Mouse (Mus musculus): ENCODE data around the gene Rpf1.

The Rpf1 gene

DNA sequence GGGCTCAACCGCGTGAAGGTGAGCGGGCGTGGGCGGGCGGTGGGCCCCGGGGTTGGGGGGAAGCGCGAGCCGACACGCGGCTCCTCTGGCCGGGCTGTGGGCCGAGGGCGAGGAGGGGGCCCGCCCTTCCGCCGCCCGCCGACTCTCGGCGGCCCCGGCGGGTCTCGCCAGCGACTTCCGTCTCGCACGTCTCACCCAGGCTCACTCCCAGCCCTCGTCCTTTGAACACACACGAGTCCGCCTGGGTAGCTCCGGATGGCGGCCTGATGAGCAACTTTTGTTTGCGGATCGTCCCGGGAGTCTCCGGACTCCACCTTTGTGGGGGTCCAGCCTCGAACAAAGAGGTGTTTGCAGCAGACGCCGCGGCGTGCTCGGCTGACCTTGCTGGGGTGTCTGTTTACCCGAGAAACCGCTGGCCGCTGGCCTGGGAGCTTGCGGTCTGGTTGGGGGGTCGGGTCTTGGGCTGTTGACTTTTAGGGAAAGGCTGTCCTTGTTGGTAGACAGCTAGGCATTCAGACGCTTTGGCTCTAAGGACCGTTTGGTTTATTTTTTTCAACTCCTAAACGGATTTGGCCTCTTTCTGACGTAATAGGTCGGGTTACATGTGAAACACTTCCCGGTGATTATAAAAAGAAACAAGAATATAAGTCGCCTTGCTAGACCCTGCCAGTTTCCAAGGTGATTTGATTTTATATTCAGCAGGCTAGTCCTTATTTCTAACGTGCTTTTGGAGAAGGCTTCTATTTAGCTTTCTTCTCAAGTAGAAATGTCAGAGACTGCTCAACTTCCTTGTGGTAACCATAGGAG, 21.0 kb downstream of the Rpf1 start:
- DNase-seq, result peak; percentile 37 to 70

DNA sequence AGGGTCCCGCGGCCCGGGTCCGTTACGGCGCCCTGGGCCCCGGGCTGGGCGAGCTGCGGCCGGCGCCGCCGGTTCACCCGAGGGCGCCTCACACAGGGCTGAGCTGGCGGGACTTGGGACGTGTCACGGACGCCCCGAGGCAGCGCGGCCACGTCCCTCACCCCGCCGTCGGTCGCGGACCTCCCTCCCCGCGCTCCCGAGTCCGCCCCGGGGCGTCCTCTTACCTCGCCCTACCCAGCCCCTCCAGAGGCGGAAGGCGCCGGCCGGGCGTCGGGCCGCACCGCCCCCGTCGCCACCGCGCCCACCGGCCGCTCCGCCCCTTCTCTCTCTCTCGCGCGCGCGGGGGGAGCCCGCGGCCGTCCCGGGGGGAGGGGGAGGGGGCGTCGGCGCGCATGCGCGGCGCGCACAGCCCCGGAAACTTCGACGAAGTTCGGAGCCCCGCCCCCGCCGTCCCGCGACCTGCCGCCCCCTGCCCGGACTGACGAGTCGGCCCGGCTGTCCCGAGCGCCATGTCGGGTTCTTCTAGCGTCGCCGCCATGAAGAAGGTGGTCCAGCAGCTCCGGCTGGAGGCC, 21.7 kb downstream of the Rpf1 start, which contains the start of the genes Spata1 and Gng5:
Gene Spata1 (minus strand): TSS at position 323 of the 572 bp plus-strand sequence.
Gene Gng5 (plus strand): TSS at position 377 of the 572 bp plus-strand sequence.
- peak; percentile 88 to 96 for DNase-seq

DNA sequence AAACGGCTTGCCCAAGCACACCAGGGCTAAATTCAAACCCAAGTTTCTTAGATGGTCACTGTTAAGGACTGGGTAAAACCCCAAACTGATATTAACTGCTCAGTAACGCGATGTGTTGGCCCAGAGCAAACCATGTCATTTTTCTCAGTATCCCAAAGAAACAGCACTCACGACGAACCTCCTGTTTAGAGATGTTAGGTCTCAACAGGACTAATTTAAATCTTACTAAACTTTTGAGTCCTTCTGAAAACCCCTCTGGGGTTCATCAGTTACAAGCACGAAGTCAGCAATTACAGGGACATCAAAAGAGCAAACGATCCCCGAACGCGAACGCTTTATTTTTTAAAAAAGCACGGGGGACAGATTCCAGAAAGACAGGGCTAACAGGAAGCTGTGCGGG, 22.2 kb downstream of the Rpf1 start:
- no peak for DNase-seq

GRCm38 (mm10) chr3:146494941-146495340, 26.3 kb downstream of the Rpf1 start:
- no peak for DNase-seq

- peak in 1 of 2 experiments; percentile 30 for DNase-seq
Observed at GRCm38 (mm10) chr3:146486464-146486863, 34.8 kb downstream of the Rpf1 start.

DNA sequence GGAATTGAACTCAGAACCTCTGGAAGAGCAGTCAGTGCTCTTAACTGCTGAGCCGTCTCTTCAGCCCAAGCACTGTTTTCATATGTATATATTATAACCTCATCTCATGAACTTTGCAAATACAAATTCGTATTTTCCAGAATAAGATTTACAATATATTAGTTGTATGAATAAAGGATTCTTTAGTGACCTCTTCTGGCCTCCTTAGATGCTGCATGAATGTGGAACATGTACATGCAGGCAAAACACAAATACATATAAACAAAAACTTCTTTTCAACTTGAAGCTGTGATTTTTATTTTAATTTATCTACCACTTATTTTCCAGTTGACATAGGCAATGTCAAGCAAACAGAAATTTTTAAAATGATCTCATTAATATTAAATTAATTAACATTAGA, 39.2 kb downstream of the Rpf1 start:
- no peak for DNase-seq

- peak; percentile 36 to 42 for DNase-seq
Observed at GRCm38 (mm10) chr3:146474428-146474827, 46.8 kb downstream of the Rpf1 start.

DNA sequence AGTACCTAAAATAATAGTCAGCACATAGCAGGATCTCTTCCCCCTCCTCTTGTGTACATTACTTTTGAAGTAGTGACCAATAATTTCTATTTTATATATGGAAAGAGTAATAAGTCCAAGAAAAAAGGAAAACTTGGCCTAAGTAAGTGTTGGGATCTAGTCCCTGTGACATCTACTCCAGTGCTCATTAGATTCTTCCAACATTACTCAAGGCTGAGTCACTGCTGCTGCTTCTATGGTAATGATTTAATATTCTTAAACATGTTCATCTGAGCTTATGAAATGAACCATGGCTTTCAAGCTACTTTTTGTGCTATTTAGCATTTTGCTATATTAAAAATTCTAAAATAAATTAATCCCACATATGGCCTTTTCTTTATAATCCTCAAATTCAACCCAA, 47.5 kb downstream of the Rpf1 start:
- DNase-seq, result no peak

DNA sequence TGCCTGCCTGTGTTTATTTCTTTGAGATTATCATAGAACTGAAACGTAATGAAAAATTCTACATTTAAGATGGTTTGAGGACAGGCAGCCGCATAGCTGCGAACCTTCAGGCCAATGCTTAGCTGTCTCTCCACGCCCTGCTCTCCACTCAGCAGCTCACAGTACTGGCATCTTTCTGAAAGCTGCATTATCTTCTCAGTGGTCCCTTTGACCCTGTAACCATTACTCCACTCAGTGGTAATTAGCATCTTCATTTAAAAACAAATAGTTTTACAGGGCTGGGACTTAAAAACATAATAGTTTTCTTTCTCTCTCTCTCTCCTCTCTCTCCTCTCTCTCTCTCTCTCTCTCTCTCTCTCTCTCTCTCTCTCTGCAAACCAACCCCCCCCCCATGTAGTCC, 48.6 kb downstream of the Rpf1 start:
- DNase-seq, result no peak

GRCm38 (mm10) chr3:146469226-146469625, 52.0 kb downstream of the Rpf1 start:
- no peak for DNase-seq

DNA sequence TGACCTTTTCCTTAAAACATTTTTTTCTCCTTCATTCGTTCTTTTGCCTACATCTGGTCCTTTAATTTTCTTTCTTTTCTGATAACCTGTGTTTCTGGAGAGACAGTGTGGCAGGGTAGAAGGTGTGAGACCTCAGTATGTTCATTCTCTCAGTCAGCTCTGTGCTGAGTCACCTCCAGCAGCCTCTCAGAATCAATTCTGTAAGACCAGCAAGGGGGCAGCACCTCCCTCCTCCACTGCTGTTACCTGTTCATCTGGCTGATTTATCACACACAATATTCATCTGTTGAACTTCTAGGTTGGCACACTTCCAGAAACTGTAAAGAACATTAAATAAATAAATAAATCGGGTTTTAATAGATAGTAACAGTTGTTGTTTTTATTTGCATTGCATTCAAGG, 58.3 kb downstream of the Rpf1 start:
- DNase-seq, result no peak
